Mouse (Mus musculus) forebrain, embryonic 12.5 days (tissue): Measurements from ENCODE around the gene C130032M10Rik. TPM values are rescaled to one million over a fixed set of nuclear protein-coding genes. Genes with fewer than 3 reads are reported as not detected.

Source experiments
- polyA plus RNA-seq: library from polyadenylated mRNA; unstranded; fragments of >200 nt; fragmentation: Nextera tagmentation; extraction: Ambion mirVana; gene quantifications from 2 replicates; pipeline ENCODE4 v1.2.1, GENCODE M21; 2016

Gene C130032M10Rik
- polyA plus RNA-seq, 1 experiment from 2014 or later = not detected

Other genes with a start within 250 kb of the C130032M10Rik start
- gene Bcl2a1c, start 185.6 kb upstream of the C130032M10Rik start, polyA plus RNA-seq = not detected in 2 replicates
- gene Crtap, start 125.0 kb upstream of the C130032M10Rik start, polyA plus RNA-seq = 28.3 and 36.8 TPM in 2 replicates
- 19.9 and 21.4 TPM in 2 replicates for gene Glb1, start 114.6 kb upstream of the C130032M10Rik start, polyA plus RNA-seq
- 8.2 and 8.7 TPM in 2 replicates for gene Tmppe, start 114.6 kb upstream of the C130032M10Rik start, polyA plus RNA-seq
- gene Ccr4, start 10.8 kb upstream of the C130032M10Rik start, polyA plus RNA-seq = not detected in 2 replicates
- gene Trim71, start 48.7 kb downstream of the C130032M10Rik start, polyA plus RNA-seq = 0.36 and 0.52 TPM in 2 replicates
- 67.9 and 70.6 TPM in 2 replicates for gene Cnot10, start 124.5 kb downstream of the C130032M10Rik start, polyA plus RNA-seq
- gene Dync1li1, start 173.1 kb downstream of the C130032M10Rik start, polyA plus RNA-seq = 101 and 104 TPM in 2 replicates
- gene Cmtm6, start 215.4 kb downstream of the C130032M10Rik start, polyA plus RNA-seq = 25.4 and 25.6 TPM in 2 replicates